10 mouse cellular contexts compared by ENCODE assay signal in genomic region chr3:30246431-30247041, GRCm38 (mm10).
DNase-seq lines count a peak whose midpoint lies in the region; ATAC-seq lines count a peak whose summit lies in the region.
"Had no signal": no experiment of that assay in that cellular context is flagged by ENCODE, and none has a peak within 500 bp of the region (broad histone marks: within the 10 kb centered on the region; RNA-seq: fewer than 3 reads in every experiment).

No protein-coding gene starts in this region.

- no peaks in the 10 kb centered on the region for H3K9me3 ChIP-seq in hindbrain, embryonic 14.5 days (ENCODE audit: control insufficient read depth, low read length)
- H3K9me3 ChIP-seq in hindbrain, embryonic 10.5 days = no peaks in the 10 kb centered on the region
- H3K9me3 ChIP-seq in embryonic facial prominence, embryonic 14.5 days (ENCODE audit: control insufficient read depth, low read length) = no peaks in the 10 kb centered on the region
- H3K9me3 ChIP-seq: hindbrain, embryonic 13.5 days; midbrain, embryonic 10.5 days had no signal

- DNase-seq in hindbrain, embryonic 14.5 days (ENCODE audit: low spot score) = no peak
- DNase-seq in hindbrain, embryonic 10.5 days (ENCODE audit: low spot score) = no peak
- peak; percentile 59 for DNase-seq in embryonic facial prominence, embryonic 14.5 days (ENCODE audit: low spot score)
- DNase-seq in kidney, adult 18-20 months = peak; percentile 45
- DNase-seq in lung, postnatal 10 days = peak; percentile 34
- DNase-seq in right cerebral cortex, adult 18-20 months = no peak
- DNase-seq in left cerebral cortex, adult 18-20 months (ENCODE audit: low spot score in 2 of 2) = no peak
- no peak for DNase-seq in right cerebral cortex, adult 2 months (ENCODE audit: low spot score in 2 of 2)

- no peak overlapping the region for H3K4me2 ChIP-seq in hindbrain, embryonic 14.5 days (replicated peaks)
- no peak overlapping the region for H3K4me2 ChIP-seq in embryonic facial prominence, embryonic 14.5 days (ENCODE audit: low read depth, low read length)
- H3K4me2 ChIP-seq: hindbrain, embryonic 13.5 days had no signal

- H3K4me1 ChIP-seq in hindbrain, embryonic 14.5 days (replicated peaks; ENCODE audit: control insufficient read depth, insufficient read depth, low read length) = no peaks in the 10 kb centered on the region
- H3K4me1 ChIP-seq in hindbrain, embryonic 10.5 days (replicated peaks) = peaks cover 10% of the 10 kb centered on the region
- peaks cover 20% of the 10 kb centered on the region for H3K4me1 ChIP-seq in embryonic facial prominence, embryonic 14.5 days (ENCODE audit: control insufficient read depth, insufficient read depth, low read length)

- H3K27me3 ChIP-seq in hindbrain, embryonic 14.5 days (ENCODE audit: control insufficient read depth, insufficient read depth, low read length) = no peaks in the 10 kb centered on the region
- no peaks in the 10 kb centered on the region for H3K27me3 ChIP-seq in hindbrain, embryonic 10.5 days (ENCODE audit: insufficient read depth, poor library complexity, severe bottlenecking)
- H3K27me3 ChIP-seq in embryonic facial prominence, embryonic 14.5 days (replicated peaks; ENCODE audit: control insufficient read depth, insufficient read depth, low read length) = no peaks in the 10 kb centered on the region
- H3K27me3 ChIP-seq: hindbrain, embryonic 13.5 days had no signal

- peak; percentile 37; the same call in 1 of the 2 replicates for ATAC-seq in hindbrain, embryonic 14.5 days (ENCODE audit: low FRiP score)
- ATAC-seq in embryonic facial prominence, embryonic 14.5 days (ENCODE audit: low read depth) = peak; percentile 67; the same call in 1 of the 2 replicates

- 75% methylated on average over 12 of the region's 12 CpGs for WGBS in hindbrain, embryonic 14.5 days
- 91% methylated on average over 12 of the region's 12 CpGs for WGBS in hindbrain, embryonic 10.5 days
- WGBS in embryonic facial prominence, embryonic 14.5 days = 68% methylated on average over 12 of the region's 12 CpGs

- no peak overlapping the region for H3K4me3 ChIP-seq in hindbrain, embryonic 14.5 days (replicated peaks; ENCODE audit: low read length)
- no peak overlapping the region for H3K4me3 ChIP-seq in hindbrain, embryonic 10.5 days
- H3K4me3 ChIP-seq in embryonic facial prominence, embryonic 14.5 days (ENCODE audit: low read depth, low read length) = no peak overlapping the region
- H3K4me3 ChIP-seq: hindbrain, embryonic 13.5 days; midbrain, embryonic 10.5 days had no signal

- no peak overlapping the region for H3K9ac ChIP-seq in hindbrain, embryonic 14.5 days
- H3K9ac ChIP-seq in embryonic facial prominence, embryonic 14.5 days (ENCODE audit: low read depth, low read length) = no peak overlapping the region
- H3K9ac ChIP-seq: hindbrain, embryonic 13.5 days had no signal

- no peak overlapping the region for H3K27ac ChIP-seq in hindbrain, embryonic 14.5 days
- H3K27ac ChIP-seq in hindbrain, embryonic 10.5 days = no peak overlapping the region
- no peak overlapping the region for H3K27ac ChIP-seq in embryonic facial prominence, embryonic 14.5 days (replicated peaks; ENCODE audit: low read depth, low read length)
- H3K27ac ChIP-seq: hindbrain, embryonic 13.5 days; midbrain, embryonic 10.5 days had no signal

- H3K36me3 ChIP-seq in hindbrain, embryonic 14.5 days (replicated peaks; ENCODE audit: control insufficient read depth, insufficient read depth) = no peaks in the 10 kb centered on the region
- H3K36me3 ChIP-seq in hindbrain, embryonic 10.5 days = no peaks in the 10 kb centered on the region
- H3K36me3 ChIP-seq in embryonic facial prominence, embryonic 14.5 days (ENCODE audit: control insufficient read depth, insufficient read depth, low read length) = no peaks in the 10 kb centered on the region
- H3K36me3 ChIP-seq: hindbrain, embryonic 13.5 days; midbrain, embryonic 10.5 days had no signal

Comparison
In these comparisons a context has a peak if more than half of its experiments do, and no peak if none do; other contexts are left out.
1. DNase-seq: peak in embryonic facial prominence, embryonic 14.5 days (single experiment), kidney, adult 18-20 months (single experiment) and lung, postnatal 10 days (single experiment); none in hindbrain, embryonic 14.5 days (single experiment), hindbrain, embryonic 10.5 days (single experiment), right cerebral cortex, adult 18-20 months (single experiment), left cerebral cortex, adult 18-20 months (0 of 2) and right cerebral cortex, adult 2 months (0 of 2).